Mouse (Mus musculus): ENCODE data around the gene Trappc13.

DNA sequence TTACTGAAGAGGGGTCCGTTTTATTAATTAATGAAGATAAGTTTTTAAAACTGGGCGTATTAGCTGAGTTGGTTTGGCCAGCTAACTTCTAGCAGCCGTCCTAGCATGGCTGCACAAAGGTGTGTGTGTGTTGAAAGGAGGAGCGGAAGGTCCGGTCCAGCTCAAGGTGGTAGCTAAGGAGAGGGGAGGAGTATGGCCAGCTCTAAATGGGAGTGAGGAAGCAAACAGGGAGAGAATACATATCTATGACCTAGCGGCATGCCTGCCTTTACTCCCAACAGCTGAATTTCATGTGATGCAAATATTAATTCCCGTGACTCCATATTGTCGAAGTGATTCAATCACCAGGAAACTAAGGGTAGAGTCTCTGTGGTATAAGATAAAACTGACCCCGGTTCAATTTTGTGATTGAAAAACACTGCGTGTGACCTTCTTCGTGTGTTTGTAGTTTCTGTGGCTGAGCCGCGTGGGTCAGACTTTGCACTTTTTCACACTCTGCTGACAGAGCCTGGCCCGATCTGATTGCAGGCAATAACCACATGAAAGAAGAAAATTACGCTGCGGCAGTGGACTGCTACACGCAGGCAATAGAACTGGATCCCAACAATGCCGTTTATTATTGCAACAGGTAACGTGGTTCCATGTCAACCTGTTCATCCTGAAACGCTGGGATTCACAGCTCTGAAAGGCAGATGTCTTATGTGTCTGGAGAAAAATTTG lies 54.4 kb downstream of the Trappc13 start:
- TF ChIP-seq POLR2A (IDR thresholded peaks at IDR 0.05; ENCODE audit: borderline replicate concordance, control insufficient read depth, low read depth, low read length) (no peak), CTCF (IDR thresholded peaks at IDR 0.05; ENCODE audit: control insufficient read depth, insufficient read depth, low read length) (no peak)

All from bone marrow, adult 2 months (tissue).